Mouse (Mus musculus) limb, embryonic 14.5 days (tissue): Measurements from ENCODE around the gene Rhox2e. TPM values are rescaled to one million over a fixed set of nuclear protein-coding genes. Genes with fewer than 3 reads are reported as not detected.
"Not testable (repeated sequence)": the region's sequence is repeated elsewhere in the genome, so short reads cannot be mapped to it uniquely, and the experiment has no call there.

Experiments
- ATAC-seq: fragments of 200-750 bp; cut with Nextera tagmentation; 2 replicates; pipeline ENCODE4 v1.8.0; 2017; ENCODE audit warnings: low read depth, moderate number of reproducible peaks, moderate TSS enrichment; ENCODE audit not compliant: low FRiP score
- DNase-seq: peaks from one replicate; pipeline ENCODE4 v3.0.0-alpha.2; 2015; ENCODE audit warnings: low spot score
- H3K27ac ChIP-seq: fragments of 300-500 bp; sonication (generic); replicated peaks from 2 replicates; pipeline ENCODE4 v1.5.1; 2014; ENCODE audit warnings: low read depth, mild to moderate bottlenecking, low read length, moderate library complexity, mixed read lengths
- H3K27me3 ChIP-seq: fragments of 300-500 bp; sonication (generic); 2 replicates; pipeline ENCODE4 v1.6.1; 2014; ENCODE audit warnings: low read length, mixed read lengths; ENCODE audit not compliant: control insufficient read depth, insufficient read depth
- H3K36me3 ChIP-seq: fragments of 300-500 bp; sonication (generic); 2 replicates; pipeline ENCODE4 v1.6.1; 2014; ENCODE audit warnings: mild to moderate bottlenecking, low read length, moderate library complexity, mixed read lengths; ENCODE audit not compliant: control insufficient read depth, insufficient read depth
- H3K4me1 ChIP-seq: fragments of 300-500 bp; sonication (generic); 2 replicates; pipeline ENCODE4 v1.6.1; 2014; ENCODE audit warnings: antibody characterized with exemption, low read length, mixed read lengths; ENCODE audit not compliant: control insufficient read depth, insufficient read depth
- H3K4me2 ChIP-seq: fragments of 300-500 bp; sonication (generic); replicated peaks from 2 replicates; pipeline ENCODE4 v1.6.1; 2014; ENCODE audit warnings: low read depth, mild to moderate bottlenecking, low read length, moderate library complexity; ENCODE audit not compliant: severe bottlenecking
- H3K4me3 ChIP-seq: fragments of 300-500 bp; sonication (generic); replicated peaks from 2 replicates; pipeline ENCODE4 v1.5.1; 2014; ENCODE audit warnings: low read length
- H3K9ac ChIP-seq: fragments of 300-500 bp; sonication (generic); 2 replicates; pipeline ENCODE4 v1.6.1; 2014; ENCODE audit warnings: mild to moderate bottlenecking, low read depth, low read length, moderate library complexity; ENCODE audit not compliant: severe bottlenecking
- H3K9me3 ChIP-seq: fragments of 300-500 bp; sonication (generic); 2 replicates; pipeline ENCODE4 v1.6.1; 2016; ENCODE audit warnings: low read length; ENCODE audit not compliant: control insufficient read depth
- WGBS: fragments of 180-500 bp; shearing (Covaris S2); extraction: QIAGEN DNeasy Blood & Tissue Kit; methylation state at CpG from one replicate; pipeline ENCODE4 v1.1.7; 2014; 5-methylcytosine and 5-hydroxymethylcytosine counted together
- polyA plus RNA-seq, 2 experiments: library from polyadenylated mRNA; depleted of rRNA in 1 of 2; stranded (reverse) in 1 of 2; unstranded in 1 of 2; fragments of >200 nt; fragmentation: Nextera tagmentation in 1 of 2; extraction: Ambion mirVana in 1 of 2; gene quantifications; 2 replicates each; pipeline versions ENCODE4 v1.2.1 to v1.2.3; 2012 to 2014

Rhox2e gene
- polyA plus RNA-seq (2012; rRNA removed) (not detected in 2 replicates), polyA plus RNA-seq (2014; fragmentation: Nextera tagmentation; extraction: Ambion mirVana) (not detected in 2 replicates)

DNA sequence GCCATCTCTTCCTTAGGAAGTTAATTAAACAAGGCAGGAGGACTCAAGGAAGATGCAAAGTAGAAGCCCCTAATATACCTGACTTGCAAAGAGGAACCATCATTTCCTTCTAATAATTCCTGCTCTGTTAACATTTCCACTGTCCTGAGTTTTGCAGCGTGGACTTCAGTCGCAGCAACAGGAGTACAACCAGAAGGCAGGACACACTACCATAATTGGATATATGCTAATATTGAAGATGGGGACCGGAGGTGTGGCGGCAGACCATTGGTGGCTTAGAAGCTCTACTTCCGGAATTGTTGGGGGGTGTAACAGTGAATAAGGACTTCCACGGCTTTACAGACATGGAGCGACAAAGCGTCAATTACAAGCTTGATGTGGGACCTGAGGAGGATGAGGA, at the start of gene Rhox2e:
TSS of gene Rhox2e (plus strand) at position 301 of the 400 bp plus-strand sequence.
- not testable (repeated sequence) for DNase-seq, H3K27me3 ChIP-seq, ATAC-seq, H3K4me3 ChIP-seq, H3K9me3 ChIP-seq, H3K4me1 ChIP-seq, H3K27ac ChIP-seq, H3K9ac ChIP-seq, H3K4me2 ChIP-seq, H3K36me3 ChIP-seq
- WGBS: 93% methylated on average over 2 of the region's 8 CpGs

DNA sequence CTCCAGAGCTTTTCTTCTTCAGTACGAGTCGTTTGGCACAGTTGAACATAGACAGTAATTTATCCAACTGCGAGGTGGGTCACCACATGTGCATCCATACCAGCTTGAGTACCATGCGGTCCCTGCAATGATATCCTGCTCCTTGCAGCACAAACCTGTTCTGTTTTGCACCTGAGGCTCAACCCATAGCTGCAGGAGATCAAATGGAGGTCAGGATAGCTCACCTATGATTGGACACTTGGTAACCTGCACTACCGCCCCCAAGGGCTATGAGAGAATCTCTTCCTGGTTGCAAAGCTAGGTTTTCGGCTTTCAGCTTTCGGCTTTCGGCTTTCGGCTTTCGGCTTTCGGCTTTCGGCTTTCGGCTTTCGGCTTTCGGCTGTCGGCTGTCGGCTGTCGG, 16.2 kb upstream of the Rhox2e start, which contains the start of gene Rhox4d:
TSS of gene Rhox4d (plus strand) at position 301 of the 400 bp plus-strand sequence.
- not testable (repeated sequence) for H3K9me3 ChIP-seq, H3K4me2 ChIP-seq, H3K27ac ChIP-seq, H3K9ac ChIP-seq, H3K4me3 ChIP-seq, H3K4me1 ChIP-seq, ATAC-seq, H3K27me3 ChIP-seq, DNase-seq, H3K36me3 ChIP-seq
- WGBS: 96% methylated on average over 9 of the region's 18 CpGs

DNA sequence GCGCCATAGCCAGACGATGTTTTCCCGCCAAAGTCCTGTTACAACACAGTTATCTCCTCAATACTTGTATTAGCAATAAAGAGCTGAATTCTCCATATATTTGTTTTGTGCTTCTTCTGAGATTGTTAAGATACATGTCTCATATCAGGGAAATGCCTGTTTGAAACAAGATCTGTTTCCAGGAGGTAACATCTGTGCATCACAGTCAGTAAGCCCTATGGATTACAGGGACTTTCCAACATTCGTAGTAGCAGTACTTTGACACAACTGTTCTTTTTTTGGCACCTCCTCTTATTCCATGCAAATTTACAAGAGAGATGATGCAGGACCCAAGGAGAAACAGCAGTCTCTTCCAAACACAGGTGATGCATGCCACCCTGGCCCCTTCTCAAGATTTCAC, 11.5 kb downstream of the Rhox2e start, which contains the start of gene Rhox3e:
TSS of gene Rhox3e (plus strand) at position 301 of the 400 bp plus-strand sequence.
- not testable (repeated sequence) for H3K9me3 ChIP-seq, H3K27ac ChIP-seq, H3K9ac ChIP-seq, H3K36me3 ChIP-seq, H3K4me2 ChIP-seq, DNase-seq, H3K4me3 ChIP-seq, H3K4me1 ChIP-seq, ATAC-seq, H3K27me3 ChIP-seq
- no CpG with 5 or more reads among the region's 4 CpGs for WGBS

DNA sequence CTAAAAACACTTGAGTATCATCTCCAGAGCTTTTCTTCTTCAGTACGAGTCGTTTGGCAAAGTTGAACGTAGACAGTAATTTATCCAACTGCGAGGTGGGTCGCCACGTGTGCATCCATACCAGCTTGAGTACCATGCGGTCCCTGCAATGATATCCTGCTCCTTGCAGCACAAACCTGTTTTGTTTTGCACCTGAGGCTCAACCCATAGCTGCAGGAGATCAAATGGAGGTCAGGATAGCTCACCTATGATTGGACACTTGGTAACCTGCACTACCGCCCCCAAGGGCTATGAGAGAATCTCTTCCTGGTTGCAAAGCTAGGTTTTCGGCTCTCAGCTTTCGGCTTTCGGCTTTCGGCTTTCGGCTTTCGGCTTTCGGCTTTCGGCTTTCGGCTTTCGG, 26.9 kb downstream of the Rhox2e start, which contains the start of gene Rhox4e:
TSS of gene Rhox4e (plus strand) at position 301 of the 400 bp plus-strand sequence.
- H3K36me3 ChIP-seq, H3K4me3 ChIP-seq, H3K9me3 ChIP-seq, DNase-seq, H3K4me2 ChIP-seq, H3K27ac ChIP-seq, H3K9ac ChIP-seq, H3K27me3 ChIP-seq, ATAC-seq, H3K4me1 ChIP-seq: not testable (repeated sequence)
- WGBS: 98% methylated on average over 10 of the region's 18 CpGs

DNA sequence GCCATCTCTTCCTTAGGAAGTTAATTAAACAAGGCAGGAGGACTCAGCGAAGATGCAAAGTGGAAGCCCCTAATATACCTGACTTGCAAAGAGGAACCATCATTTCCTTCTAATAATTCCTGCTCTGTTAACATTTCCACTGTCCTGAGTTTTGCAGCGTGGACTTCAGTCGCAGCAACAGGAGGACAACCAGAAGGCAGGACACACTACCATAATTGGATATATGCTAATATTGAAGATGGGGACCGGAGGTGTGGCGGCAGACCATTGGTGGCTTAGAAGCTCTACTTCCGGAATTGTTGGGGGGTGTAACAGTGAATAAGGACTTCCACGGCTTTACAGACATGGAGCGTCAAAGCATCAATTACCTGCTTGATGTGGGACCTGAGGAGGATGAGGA, 40.9 kb downstream of the Rhox2e start, which contains the start of gene Rhox2f:
TSS of gene Rhox2f (plus strand) at position 301 of the 400 bp plus-strand sequence.
- not testable (repeated sequence) for H3K4me2 ChIP-seq, H3K4me3 ChIP-seq, ATAC-seq, DNase-seq, H3K4me1 ChIP-seq, H3K36me3 ChIP-seq, H3K27ac ChIP-seq, H3K27me3 ChIP-seq, H3K9me3 ChIP-seq, H3K9ac ChIP-seq
- WGBS: 94% methylated on average over 6 of the region's 8 CpGs

DNA sequence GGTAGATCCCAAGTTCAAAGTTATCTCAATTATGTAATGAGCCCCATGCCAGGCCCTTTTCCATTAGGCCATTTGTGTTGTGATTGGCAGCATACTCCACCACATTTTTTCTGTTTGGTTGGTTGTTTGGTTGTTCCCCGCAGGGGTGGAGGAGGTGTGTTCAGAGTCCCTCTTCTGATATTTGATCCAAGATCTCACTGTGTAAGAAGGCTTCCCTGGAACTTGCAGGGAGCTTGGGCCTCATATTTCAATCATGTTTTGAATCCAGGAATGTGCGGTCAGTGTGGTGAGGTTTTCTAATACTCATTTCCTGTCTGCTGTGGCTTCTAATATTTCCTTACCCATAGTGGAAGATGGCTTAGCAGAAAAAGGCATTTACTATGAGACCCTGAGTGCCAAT, 42.4 kb downstream of the Rhox2e start:
- H3K4me1 ChIP-seq, H3K4me2 ChIP-seq, H3K9me3 ChIP-seq, H3K4me3 ChIP-seq, DNase-seq, H3K36me3 ChIP-seq, H3K9ac ChIP-seq, ATAC-seq, H3K27ac ChIP-seq, H3K27me3 ChIP-seq: not testable (repeated sequence)
- WGBS: 31% methylated on average over 2 of the region's 2 CpGs

DNA sequence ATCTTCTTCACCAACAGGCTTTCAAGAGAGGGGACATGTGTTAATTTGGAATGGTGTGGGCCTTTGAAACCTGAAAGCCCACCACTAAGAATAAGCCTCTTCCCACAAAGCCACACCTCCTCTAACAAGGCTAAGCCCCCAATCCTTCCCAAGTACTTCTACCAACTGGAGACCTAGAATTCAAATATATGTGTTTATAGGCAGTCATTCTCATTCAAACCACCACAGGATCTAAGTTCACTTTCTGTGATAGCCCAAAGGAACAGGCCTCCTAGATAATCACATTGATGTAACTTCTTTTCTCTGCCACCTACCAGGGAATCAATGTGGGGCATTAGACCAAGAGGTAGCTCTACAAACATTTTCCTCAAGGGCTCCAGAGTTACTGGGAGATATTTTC, 50.4 kb downstream of the Rhox2e start, which contains the start of gene Rhox3f:
TSS of gene Rhox3f (plus strand) at position 301 of the 400 bp plus-strand sequence.
- H3K9ac ChIP-seq, H3K27ac ChIP-seq, H3K4me2 ChIP-seq, H3K27me3 ChIP-seq, DNase-seq, H3K9me3 ChIP-seq, H3K4me3 ChIP-seq, H3K36me3 ChIP-seq, H3K4me1 ChIP-seq, ATAC-seq: not testable (repeated sequence)
